In genomic region chr12:25273631-25274305, GRCm38 (mm10) we compare ENCODE assay signal across 20 mouse cellular contexts.
"Had no signal": no experiment of that assay in that cellular context is flagged by ENCODE, and none has a peak within 500 bp of the region (broad histone marks: within the 10 kb centered on the region; RNA-seq: fewer than 3 reads in every experiment).

No protein-coding gene starts in this region.

- H3K4me1 ChIP-seq: midbrain, embryonic 13.5 days had no signal

- H3K9ac ChIP-seq: kidney, embryonic 15.5 days; limb, embryonic 13.5 days; liver, embryonic 12.5 days; liver, embryonic 15.5 days; midbrain, embryonic 13.5 days had no signal

- H3K27me3 ChIP-seq: kidney, embryonic 15.5 days; liver, embryonic 15.5 days; midbrain, embryonic 13.5 days had no signal

- H3K27ac ChIP-seq: limb, embryonic 10.5 days; liver, embryonic 12.5 days; liver, embryonic 15.5 days; macrophage; midbrain, embryonic 13.5 days had no signal

- H3K4me3 ChIP-seq: kidney, embryonic 15.5 days; limb, embryonic 10.5 days; limb, embryonic 13.5 days; liver, embryonic 12.5 days; liver, embryonic 15.5 days; midbrain, embryonic 13.5 days had no signal

- H3K36me3 ChIP-seq: kidney, embryonic 15.5 days; limb, embryonic 10.5 days; limb, embryonic 13.5 days; liver, embryonic 12.5 days; liver, embryonic 15.5 days; midbrain, embryonic 13.5 days had no signal

- DNase-seq: kidney, adult 11 months; kidney, adult 8-10 months; kidney, postnatal 10 days; kidney, postnatal 36 days; liver; lung, adult 18-20 months; lung, postnatal 14 days; right cerebral cortex, postnatal 14 days; right cerebral cortex, postnatal 4 days; thymus, adult 2 months; thymus, postnatal 14 days; thymus, postnatal 4 days had no signal

- ATAC-seq: inflammation-experienced regulatory T-cells, adult 6 months; liver, embryonic 12.5 days; midbrain, embryonic 13.5 days had no signal

- H3K9me3 ChIP-seq: kidney, embryonic 15.5 days; liver, embryonic 12.5 days; liver, embryonic 15.5 days; midbrain, embryonic 13.5 days had no signal

- H3K4me2 ChIP-seq: liver, embryonic 12.5 days; liver, embryonic 15.5 days; midbrain, embryonic 13.5 days had no signal
